Mouse (Mus musculus): Measurements from ENCODE around the gene Pitpnm1.

Pitpnm1 gene

GRCm38 (mm10) chr19:4094774-4095303 is 5.0 kb upstream of the Pitpnm1 start:
- DNase-seq (ENCODE audit: low spot score in 2 of 2) = no peak

DNA sequence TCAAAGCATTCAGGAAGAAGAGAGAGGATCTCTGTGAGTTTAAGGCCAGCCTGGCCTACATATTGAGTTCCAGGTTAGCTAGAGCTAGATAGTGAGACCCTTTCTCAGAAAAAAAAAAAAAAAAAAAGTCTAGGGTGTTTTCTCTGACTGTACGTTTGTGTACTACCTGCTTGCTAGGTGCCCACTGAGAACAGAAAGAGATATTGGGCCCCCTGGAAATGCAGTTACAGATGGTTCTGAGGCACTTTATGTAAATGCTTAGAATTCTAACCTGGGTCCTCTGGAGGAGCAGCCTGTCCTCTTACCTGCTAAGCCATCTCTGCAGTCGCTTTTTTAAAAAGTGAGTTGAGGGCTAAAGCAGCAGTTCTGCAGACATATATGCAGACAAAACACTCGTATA is 4.0 kb upstream of the Pitpnm1 start:
- no peak for DNase-seq (ENCODE audit: low spot score in 2 of 2)

GRCm38 (mm10) chr19:4096642-4097440 is 3.0 kb upstream of the Pitpnm1 start, which contains the start of gene Cdk2ap2:
TSS of gene Cdk2ap2 (plus strand) at chr19:4097182.
- peak; percentile 98 to 99 for DNase-seq (ENCODE audit: low spot score in 2 of 2)

- peak in 1 of 2 experiments; percentile 62 for DNase-seq (ENCODE audit: low spot score in 2 of 2)
Measured at GRCm38 (mm10) chr19:4097441-4097825, 2.4 kb upstream of the Pitpnm1 start.

GRCm38 (mm10) chr19:4098426-4098825 is 1.4 kb upstream of the Pitpnm1 start:
- DNase-seq (ENCODE audit: low spot score in 2 of 2) = no peak

DNA sequence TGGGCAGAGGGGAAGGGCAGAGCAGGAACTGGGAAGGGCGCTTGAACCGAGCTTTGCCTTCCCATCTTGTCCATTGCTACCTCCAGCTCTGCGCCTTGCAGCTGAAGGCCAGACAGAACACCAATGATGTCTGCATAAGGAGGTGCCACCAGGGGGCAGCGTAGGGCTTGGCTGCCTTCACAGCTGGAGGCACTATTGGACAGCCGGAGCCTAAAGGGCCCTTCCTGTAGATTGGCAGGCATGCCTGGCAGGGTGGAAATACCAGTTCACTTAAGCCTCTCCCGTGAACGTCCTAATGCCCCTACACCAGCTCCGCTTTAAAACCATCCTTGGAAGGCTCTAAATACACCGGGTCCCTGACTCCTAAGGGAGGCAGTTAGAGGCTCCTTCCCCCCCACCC is 742 bp upstream of the Pitpnm1 start:
- peak; percentile 87 to 97 for DNase-seq (ENCODE audit: low spot score in 2 of 2)

DNA sequence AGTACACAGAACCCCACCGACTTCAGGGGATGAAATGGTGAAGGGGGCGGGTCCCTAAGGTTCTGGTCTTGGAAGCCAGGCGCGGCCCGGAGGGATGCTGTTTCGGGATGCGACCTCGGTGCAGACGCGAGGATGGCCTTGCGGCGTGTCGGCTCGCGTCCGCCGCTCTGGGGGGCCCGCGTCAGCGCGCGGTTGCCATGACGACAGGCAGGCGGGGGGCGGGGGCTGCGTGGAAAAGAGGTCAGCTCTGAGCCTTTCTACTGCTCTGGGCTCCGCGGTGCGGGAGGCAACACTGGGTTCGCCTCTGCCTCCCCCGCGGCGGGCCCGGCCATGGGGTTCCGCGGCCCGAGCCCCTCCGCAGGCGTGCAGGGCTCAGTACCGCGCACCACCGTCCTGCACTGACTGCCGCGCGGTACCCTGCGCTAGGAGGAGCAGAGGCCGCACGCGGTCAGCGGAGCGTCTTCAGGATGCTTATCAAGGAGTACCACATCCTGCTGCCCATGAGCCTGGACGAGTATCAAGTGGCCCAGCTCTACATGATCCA is 992 bp downstream of the Pitpnm1 start:
- peak; percentile 51 to 52 for DNase-seq (ENCODE audit: low spot score in 2 of 2)

GRCm38 (mm10) chr19:4101466-4101865 is 1.7 kb downstream of the Pitpnm1 start:
- no peak for DNase-seq (ENCODE audit: low spot score in 2 of 2)

- DNase-seq (ENCODE audit: low spot score in 2 of 2) = no peak
Measured at GRCm38 (mm10) chr19:4102049-4102448, 2.3 kb downstream of the Pitpnm1 start.

DNA sequence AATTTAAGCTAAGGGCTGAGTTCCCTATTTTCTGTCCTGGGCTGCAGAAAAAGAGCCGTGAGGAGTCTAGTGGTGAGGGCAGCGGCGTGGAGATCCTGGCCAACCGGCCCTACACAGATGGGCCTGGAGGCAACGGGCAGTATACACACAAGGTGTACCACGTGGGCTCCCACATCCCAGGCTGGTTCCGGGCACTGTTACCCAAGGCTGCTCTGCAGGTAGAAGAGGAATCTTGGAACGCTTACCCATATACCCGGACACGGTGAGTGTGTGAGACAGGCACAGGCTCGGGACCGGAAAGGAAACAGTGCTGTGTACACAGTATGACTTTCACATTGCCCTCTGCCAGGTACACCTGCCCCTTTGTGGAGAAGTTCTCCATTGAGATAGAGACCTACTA is 2.8 kb downstream of the Pitpnm1 start:
- no peak for DNase-seq (ENCODE audit: low spot score in 2 of 2)

GRCm38 (mm10) chr19:4103294-4103693 is 3.5 kb downstream of the Pitpnm1 start:
- DNase-seq (ENCODE audit: low spot score in 2 of 2) = no peak

DNA sequence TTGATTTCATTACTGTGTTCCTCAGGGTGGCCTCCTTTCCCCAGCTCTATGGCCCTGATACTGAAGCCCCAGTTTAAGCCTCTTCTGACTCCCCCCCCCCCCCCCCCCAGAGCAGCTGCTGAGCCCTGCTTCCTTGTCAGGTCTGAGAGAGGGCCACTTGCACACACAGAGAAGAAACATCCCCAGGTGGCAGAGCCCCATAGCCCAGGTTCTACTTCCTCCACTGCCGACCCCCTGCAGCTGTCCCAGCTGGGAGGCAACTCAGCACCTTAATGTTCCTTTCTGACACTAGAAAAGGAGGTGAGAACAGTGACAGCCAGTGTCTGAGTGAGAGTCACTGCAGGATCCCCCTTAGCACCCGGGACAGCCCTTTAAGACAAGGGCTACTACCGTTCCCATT is 4.0 kb downstream of the Pitpnm1 start:
- DNase-seq (ENCODE audit: low spot score in 2 of 2) = peak; percentile 42 to 48

DNA sequence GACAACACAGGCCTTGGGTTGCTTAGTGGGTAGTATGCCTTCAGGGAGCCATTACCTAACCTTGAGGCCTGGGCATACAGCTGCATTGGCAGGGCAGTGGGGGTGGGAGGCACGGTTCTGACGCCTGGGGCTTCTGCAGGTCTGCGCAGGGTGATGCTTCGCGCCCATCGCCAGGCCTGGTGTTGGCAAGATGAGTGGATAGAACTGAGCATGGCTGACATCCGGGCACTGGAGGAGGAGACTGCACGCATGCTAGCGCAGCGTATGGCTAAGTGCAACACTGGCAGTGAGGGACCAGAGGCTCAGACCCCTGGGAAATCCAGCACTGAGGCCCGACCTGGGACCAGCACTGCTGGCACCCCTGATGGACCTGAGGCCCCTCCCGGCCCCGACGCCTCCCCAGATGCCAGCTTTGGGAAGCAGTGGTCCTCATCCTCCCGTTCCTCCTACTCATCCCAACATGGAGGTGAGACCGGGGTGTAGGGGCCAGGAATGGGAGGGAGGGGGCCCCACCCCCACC is 4.9 kb downstream of the Pitpnm1 start:
- no peak for DNase-seq (ENCODE audit: low spot score in 2 of 2)

DNA sequence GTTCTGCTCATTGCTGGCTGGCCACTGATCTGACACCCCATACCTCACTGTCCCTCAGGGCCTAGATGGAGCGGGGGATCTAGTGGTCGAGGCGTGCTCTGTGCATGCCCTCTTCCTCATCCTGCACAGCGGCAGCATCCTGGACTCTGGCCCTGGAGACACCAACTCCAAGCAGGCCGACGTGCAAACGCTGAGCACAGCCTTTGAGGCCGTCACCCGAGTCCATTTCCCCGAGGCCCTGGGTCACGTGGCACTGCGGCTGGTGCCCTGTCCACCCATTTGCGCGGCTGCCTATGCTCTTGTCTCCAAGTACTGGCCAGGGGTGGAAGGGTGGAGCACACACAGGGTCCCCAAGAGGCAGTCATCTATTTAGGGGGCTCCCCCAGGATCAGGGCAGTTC is 6.9 kb downstream of the Pitpnm1 start:
- DNase-seq (ENCODE audit: low spot score in 2 of 2) = no peak

- no peak for DNase-seq (ENCODE audit: low spot score in 2 of 2)
Measured at GRCm38 (mm10) chr19:4108535-4108934, 8.7 kb downstream of the Pitpnm1 start.

- no peak for DNase-seq (ENCODE audit: low spot score in 2 of 2)
Measured at GRCm38 (mm10) chr19:4112063-4112960, 12.5 kb downstream of the Pitpnm1 start.

DNA sequence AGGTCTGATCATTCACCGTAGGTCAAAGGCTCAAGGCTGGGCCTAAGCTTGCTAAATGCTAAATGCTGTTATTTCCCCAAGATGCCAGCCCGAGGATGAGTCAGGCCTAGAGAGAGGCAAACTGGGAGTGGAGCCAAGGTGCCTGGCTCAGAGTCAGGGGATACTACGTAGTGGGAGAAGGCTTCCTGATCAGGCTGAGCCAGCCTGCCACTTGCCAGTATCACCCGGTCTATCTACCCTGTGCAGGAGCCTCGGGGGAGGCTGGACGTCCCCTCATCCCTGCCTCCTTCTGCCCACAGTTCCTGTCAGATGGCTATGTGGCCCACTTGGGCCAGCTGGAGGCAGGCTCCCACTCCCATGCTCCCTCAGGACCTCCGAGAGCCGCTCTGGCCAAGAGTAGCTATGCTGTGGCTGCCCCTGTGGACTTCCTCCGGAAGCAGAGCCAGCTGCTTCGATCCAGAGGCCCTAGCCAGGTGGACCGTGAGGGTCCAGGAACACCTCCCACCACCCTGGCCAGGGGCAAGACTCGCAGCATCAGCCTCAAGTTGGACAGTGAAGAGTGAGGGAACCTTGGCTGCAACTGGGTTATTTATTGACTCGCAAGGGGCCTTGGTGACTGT is 13.5 kb downstream of the Pitpnm1 start:
- no peak for DNase-seq (ENCODE audit: low spot score in 2 of 2)

- no peak for DNase-seq (ENCODE audit: low spot score in 2 of 2)
Measured at GRCm38 (mm10) chr19:4113806-4114230, 14.0 kb downstream of the Pitpnm1 start.

GRCm38 (mm10) chr19:4114551-4114950 is 14.8 kb downstream of the Pitpnm1 start:
- no peak for DNase-seq (ENCODE audit: low spot score in 2 of 2)

DNA sequence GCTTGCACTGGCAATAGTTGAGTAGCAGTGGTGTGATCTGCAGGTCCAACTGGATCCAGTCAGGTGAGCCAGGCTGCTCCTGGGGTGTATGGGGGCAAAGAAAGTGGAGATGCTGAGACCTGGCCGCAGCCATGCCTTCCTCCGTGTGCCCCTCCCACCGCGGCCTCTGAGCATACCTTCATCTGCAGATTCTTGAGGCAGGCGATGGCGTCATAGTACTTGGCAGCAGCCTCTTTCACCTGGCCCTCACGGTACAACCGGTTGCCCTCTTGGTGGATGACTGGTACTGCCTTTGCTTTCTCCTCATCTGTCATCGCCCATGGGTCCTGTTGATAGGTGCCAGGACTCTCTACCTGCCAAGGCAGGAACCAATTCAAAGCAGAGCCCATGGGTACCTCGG is 15.3 kb downstream of the Pitpnm1 start:
- no peak for DNase-seq (ENCODE audit: low spot score in 2 of 2)

- DNase-seq (ENCODE audit: low spot score in 2 of 2) = no peak
Measured at GRCm38 (mm10) chr19:4115816-4116215, 16.0 kb downstream of the Pitpnm1 start.

Data from thymus, postnatal 10 days (tissue).